Mouse (Mus musculus) embryonic facial prominence, embryonic 12.5 days (tissue): ENCODE data around the gene Adamts2. TPM values are rescaled to one million over a fixed set of nuclear protein-coding genes. Genes with fewer than 3 reads are reported as not detected.

ENCODE experiments used
- ATAC-seq: fragments of 200-750 bp; cut with Nextera tagmentation; 2 replicates; pipeline ENCODE4 v1.8.0; 2017; ENCODE audit not compliant: insufficient number of reproducible peaks, insufficient read depth, low FRiP score, low TSS enrichment
- H3K27ac ChIP-seq: fragments of 300-500 bp; sonication (generic); 2 replicates; pipeline ENCODE4 v1.5.1; 2016; ENCODE audit warnings: mild to moderate bottlenecking
- H3K27me3 ChIP-seq: fragments of 300-500 bp; sonication (generic); 2 replicates; pipeline ENCODE4 v1.6.1; 2016; ENCODE audit warnings: mild to moderate bottlenecking, moderate library complexity
- H3K36me3 ChIP-seq: fragments of 300-500 bp; sonication (generic); 2 replicates; pipeline ENCODE4 v1.6.1; 2016; ENCODE audit warnings: mild to moderate bottlenecking
- H3K4me1 ChIP-seq: fragments of 300-500 bp; sonication (generic); 2 replicates; pipeline ENCODE4 v1.6.1; 2016
- H3K4me2 ChIP-seq: fragments of 300-500 bp; sonication (generic); replicated peaks from 2 replicates; pipeline ENCODE4 v1.6.1; 2016; ENCODE audit warnings: mild to moderate bottlenecking, moderate library complexity
- H3K4me3 ChIP-seq: fragments of 300-500 bp; sonication (generic); 2 replicates; pipeline ENCODE4 v1.5.1; 2016; ENCODE audit warnings: mild to moderate bottlenecking
- H3K9ac ChIP-seq: fragments of 300-500 bp; sonication (generic); 2 replicates; pipeline ENCODE4 v1.6.1; 2016; ENCODE audit warnings: mild to moderate bottlenecking, moderate library complexity
- H3K9me3 ChIP-seq: fragments of 300-500 bp; sonication (generic); 2 replicates; pipeline ENCODE4 v1.6.1; 2016; ENCODE audit warnings: mild to moderate bottlenecking, moderate library complexity
- WGBS: fragments of 180-500 bp; shearing (Covaris S2); methylation state at CpG from one replicate; pipeline ENCODE4 v1.1.7; 2016; 5-methylcytosine and 5-hydroxymethylcytosine counted together
- polyA plus RNA-seq: library from polyadenylated mRNA; unstranded; fragments of >200 nt; fragmentation: Nextera tagmentation; extraction: Ambion mirVana; gene quantifications from 2 replicates; pipeline ENCODE4 v1.2.1, GENCODE M21; 2016

Gene Adamts2
- polyA plus RNA-seq, 1 experiment from 2014 or later, result 9.8 TPM

GRCm38 (mm10) chr11:50653746-50654431 lies 52.0 kb downstream of the Adamts2 start:
- H3K4me3 ChIP-seq, result no peak overlapping the region
- H3K9ac ChIP-seq, result no peak overlapping the region
- no peaks in the 10 kb centered on the region for H3K9me3 ChIP-seq
- no peak for ATAC-seq
- no peaks in the 10 kb centered on the region for H3K4me1 ChIP-seq
- no peaks in the 10 kb centered on the region for H3K27me3 ChIP-seq
- H3K36me3 ChIP-seq, result no peaks in the 10 kb centered on the region
- no peak overlapping the region for H3K4me2 ChIP-seq
- H3K27ac ChIP-seq, result no peak overlapping the region
- 75% methylated on average over 9 of the region's 9 CpGs for WGBS

DNA sequence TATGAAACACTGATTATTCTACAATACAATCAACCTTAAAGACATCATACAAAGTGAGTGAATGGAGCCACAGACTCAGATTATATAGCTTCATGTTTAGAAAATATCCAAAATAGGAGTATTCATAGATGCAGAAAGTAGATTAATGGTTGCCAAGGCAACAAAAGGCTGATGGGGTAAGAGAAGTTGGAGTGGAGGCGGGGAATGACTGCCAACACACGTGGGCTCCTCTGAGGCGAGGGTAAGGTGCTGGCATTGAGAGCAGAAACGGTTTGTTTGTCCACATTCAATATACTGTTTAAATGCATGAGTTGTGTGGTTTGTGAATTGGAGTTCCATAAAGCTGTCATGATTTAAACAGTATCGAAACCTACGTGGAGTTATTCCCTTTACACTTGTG lies 56.9 kb downstream of the Adamts2 start:
- no peaks in the 10 kb centered on the region for H3K9me3 ChIP-seq
- H3K27ac ChIP-seq, result no peak overlapping the region
- no peak overlapping the region for H3K4me2 ChIP-seq
- 82% methylated on average over 6 of the region's 6 CpGs for WGBS
- no peak for ATAC-seq
- H3K4me1 ChIP-seq, result no peaks in the 10 kb centered on the region
- H3K9ac ChIP-seq, result no peak overlapping the region
- no peak overlapping the region for H3K4me3 ChIP-seq
- H3K27me3 ChIP-seq, result no peaks in the 10 kb centered on the region
- no peaks in the 10 kb centered on the region for H3K36me3 ChIP-seq

DNA sequence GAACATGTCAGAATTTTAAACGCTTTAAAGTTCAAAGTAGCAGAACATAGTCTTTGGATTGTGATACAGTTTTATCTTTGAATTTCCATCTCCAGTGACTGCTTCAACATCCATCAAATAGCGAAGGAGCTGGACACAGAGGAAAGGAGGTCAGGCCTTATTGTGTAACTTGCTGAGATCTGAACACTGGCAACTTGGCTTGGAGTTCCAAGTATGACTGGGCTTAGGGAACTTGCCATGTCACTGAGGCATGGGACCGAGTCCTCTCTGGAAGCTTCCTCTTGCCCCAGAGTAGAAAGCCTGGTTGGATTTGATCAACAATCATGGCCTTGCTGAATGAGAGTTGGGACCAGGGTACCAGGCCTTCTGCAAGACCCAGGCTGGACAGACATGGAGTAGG lies 60.3 kb downstream of the Adamts2 start:
- Histone ChIP-seq H3K27ac (no peak overlapping the region), H3K4me1 (no peaks in the 10 kb centered on the region)
- 91% methylated on average over 3 of the region's 3 CpGs for WGBS

DNA sequence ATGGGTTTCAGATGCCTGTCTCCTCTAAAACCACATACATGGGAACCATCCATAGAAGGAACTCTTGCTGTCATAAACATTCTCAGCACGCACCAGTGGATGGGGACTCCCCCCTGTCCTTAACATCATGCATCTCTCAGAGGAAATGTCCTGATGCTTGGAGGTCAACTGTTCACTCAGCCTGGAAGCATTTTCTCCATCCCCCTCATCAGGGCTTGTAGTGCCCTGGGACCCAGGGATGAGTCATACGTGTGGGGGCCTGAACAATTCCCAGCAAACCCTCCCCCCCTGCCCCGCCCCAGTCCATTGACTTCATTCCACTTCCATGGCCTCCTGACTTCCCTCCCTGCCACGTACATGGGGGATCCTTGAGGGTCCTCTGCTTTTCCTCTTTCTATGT lies 62.9 kb downstream of the Adamts2 start:
- H3K27ac ChIP-seq, result no peak overlapping the region
- H3K4me3 ChIP-seq, result no peak overlapping the region
- H3K9me3 ChIP-seq, result no peaks in the 10 kb centered on the region
- no peaks in the 10 kb centered on the region for H3K36me3 ChIP-seq
- 83% methylated on average over 4 of the region's 4 CpGs for WGBS
- H3K27me3 ChIP-seq, result no peaks in the 10 kb centered on the region
- ATAC-seq, result no peak
- no peak overlapping the region for H3K4me2 ChIP-seq
- no peaks in the 10 kb centered on the region for H3K4me1 ChIP-seq
- H3K9ac ChIP-seq, result no peak overlapping the region

More for the DNA sequence above, 60.3 kb downstream of the Adamts2 start:
- H3K27me3 ChIP-seq, result no peaks in the 10 kb centered on the region
- no peaks in the 10 kb centered on the region for H3K9me3 ChIP-seq
- ATAC-seq, result no peak
- H3K36me3 ChIP-seq, result no peaks in the 10 kb centered on the region
- H3K4me2 ChIP-seq, result no peak overlapping the region
- no peak overlapping the region for H3K4me3 ChIP-seq
- H3K9ac ChIP-seq, result no peak overlapping the region

DNA sequence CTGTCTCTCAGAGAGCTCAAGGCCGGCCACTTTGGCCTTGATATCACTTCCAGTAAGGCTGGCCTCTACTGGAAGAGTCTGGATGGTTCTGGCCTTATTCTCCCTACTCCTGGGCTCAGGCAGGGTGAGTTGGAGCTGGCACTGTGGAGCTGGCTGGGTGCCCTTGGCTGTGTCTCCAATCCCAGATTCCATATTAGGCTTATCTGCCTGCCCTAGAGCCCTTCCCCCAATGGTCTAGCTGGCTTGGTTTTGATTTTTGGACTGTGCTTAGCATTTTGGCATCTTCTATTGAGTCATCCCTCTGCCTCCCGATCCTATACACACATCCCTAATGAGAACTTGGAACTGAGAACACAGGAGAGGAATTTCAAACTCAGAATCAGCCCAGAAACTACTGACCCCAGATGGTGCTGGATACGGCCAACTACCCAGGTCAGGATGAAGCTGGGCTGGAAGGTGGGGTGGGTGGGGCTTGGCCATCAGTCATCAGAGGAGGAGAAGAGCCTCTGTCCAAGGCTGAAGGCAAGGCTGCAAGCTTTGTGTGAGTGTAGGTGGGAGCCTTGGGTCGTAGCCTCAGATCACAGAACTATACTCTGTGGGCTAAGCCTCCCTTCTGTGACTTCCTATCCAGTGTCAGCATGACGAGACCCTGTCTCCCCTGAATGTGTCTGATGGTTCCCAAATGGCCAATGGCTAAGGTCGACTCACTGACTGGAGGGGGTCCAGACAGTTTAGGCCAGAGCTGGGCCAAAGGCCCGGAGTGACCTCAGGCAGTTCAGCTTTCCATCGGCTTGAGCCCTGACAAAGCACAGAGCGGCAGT lies 67.9 kb downstream of the Adamts2 start:
- no peak overlapping the region for H3K4me2 ChIP-seq
- H3K4me1 ChIP-seq, result peaks cover 8% of the 10 kb centered on the region; the same call in 1 of the 2 replicates
- H3K9ac ChIP-seq, result no peak overlapping the region
- 82% methylated on average over 9 of the region's 9 CpGs for WGBS
- H3K36me3 ChIP-seq, result no peaks in the 10 kb centered on the region
- H3K27ac ChIP-seq, result no peak overlapping the region
- no peaks in the 10 kb centered on the region for H3K9me3 ChIP-seq
- no peak for ATAC-seq
- no peak overlapping the region for H3K4me3 ChIP-seq
- H3K27me3 ChIP-seq, result no peaks in the 10 kb centered on the region

DNA sequence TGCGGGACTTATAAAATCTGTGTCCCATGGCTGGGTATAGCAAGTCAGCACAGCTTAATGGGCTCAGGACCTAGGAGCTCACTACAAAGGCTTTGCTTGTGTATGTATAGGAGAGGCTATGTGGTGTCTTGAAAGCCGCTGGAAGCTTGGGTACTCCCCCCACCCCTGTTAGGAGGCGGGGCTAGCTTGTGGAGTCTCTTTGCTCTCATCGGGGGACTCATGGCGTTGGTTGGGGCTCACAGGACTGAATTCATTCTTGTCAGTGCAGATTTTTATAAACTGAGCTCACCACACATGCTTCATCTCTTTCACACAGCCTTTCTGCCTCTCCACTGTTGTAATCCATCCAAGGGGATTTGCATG lies 68.5 kb downstream of the Adamts2 start:
- no peak overlapping the region for H3K4me3 ChIP-seq
- WGBS, result 80% methylated on average over 5 of the region's 5 CpGs
- no peak overlapping the region for H3K4me2 ChIP-seq
- H3K9me3 ChIP-seq, result no peaks in the 10 kb centered on the region
- H3K9ac ChIP-seq, result no peak overlapping the region
- H3K27ac ChIP-seq, result no peak overlapping the region
- no peaks in the 10 kb centered on the region for H3K27me3 ChIP-seq
- no peaks in the 10 kb centered on the region for H3K36me3 ChIP-seq
- no peak for ATAC-seq
- H3K4me1 ChIP-seq, result peaks cover 8% of the 10 kb centered on the region; the same call in 1 of the 2 replicates

DNA sequence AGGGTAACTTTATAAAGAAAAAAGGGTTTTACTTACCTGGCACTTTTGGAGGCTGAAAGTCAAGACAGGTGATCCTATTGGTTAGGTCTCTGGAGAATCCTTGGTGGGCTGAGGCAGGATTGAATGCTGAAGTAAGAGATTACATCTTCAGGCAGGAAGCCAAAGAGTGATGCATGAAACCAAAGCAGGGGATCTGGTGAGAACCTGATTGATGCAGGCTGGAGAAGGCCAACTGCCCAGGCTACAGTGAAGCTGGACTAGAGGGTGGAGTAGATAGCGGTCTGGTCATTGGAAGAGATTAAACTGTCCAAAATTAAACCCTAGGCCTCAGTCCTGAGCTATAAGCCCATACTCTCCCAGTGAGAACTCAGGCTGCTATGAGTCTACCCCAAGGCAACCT lies 69.0 kb downstream of the Adamts2 start:
- H3K4me1 ChIP-seq, result peaks cover 8% of the 10 kb centered on the region; the same call in 1 of the 2 replicates
- no peak overlapping the region for H3K27ac ChIP-seq
- WGBS, result 91% methylated on average over 1 of the region's 1 CpGs
- ATAC-seq, result no peak
- H3K27me3 ChIP-seq, result no peaks in the 10 kb centered on the region
- no peak overlapping the region for H3K4me3 ChIP-seq
- H3K9me3 ChIP-seq, result no peaks in the 10 kb centered on the region
- H3K9ac ChIP-seq, result no peak overlapping the region
- H3K36me3 ChIP-seq, result no peaks in the 10 kb centered on the region
- H3K4me2 ChIP-seq, result no peak overlapping the region

- Histone ChIP-seq H3K27me3 (no peaks in the 10 kb centered on the region), H3K4me3 (no peak overlapping the region), H3K4me1 (peaks cover 8% of the 10 kb centered on the region; the same call in 1 of the 2 replicates), H3K36me3 (no peaks in the 10 kb centered on the region), H3K9ac (no peak overlapping the region), H3K4me2 (no peak overlapping the region), H3K9me3 (no peaks in the 10 kb centered on the region), H3K27ac (no peak overlapping the region)
- no peak for ATAC-seq
- WGBS, result 68% methylated on average over 2 of the region's 2 CpGs
These were observed 69.5 kb downstream of the Adamts2 start for GRCm38 (mm10) chr11:50671376-50671775.

DNA sequence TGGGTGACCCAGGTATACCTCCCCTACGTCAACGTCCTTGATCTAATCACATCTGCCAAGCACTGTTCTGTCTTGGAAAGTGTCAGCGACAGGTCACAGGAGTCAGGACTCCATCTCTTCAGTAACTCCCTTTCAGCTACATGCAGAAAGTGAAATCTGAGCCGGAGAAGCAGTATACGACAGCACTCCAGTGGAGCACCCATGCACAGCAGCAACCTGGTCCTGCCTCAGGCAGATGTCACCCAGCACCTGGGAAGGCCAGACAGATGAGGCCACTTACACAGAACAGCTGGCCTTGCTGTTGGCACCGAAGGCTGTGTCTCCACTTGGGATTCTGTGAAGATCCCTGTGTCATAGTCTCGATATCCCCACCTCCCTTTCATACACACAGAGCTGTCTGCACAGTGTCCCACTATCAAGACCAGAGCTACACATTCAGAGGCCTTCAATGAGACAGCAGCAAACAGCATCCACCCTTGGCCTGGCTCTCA lies 70.0 kb downstream of the Adamts2 start:
- Histone ChIP-seq H3K4me2 (no peak overlapping the region), H3K27ac (no peak overlapping the region), H3K9ac (no peak overlapping the region), H3K9me3 (no peaks in the 10 kb centered on the region), H3K4me3 (no peak overlapping the region), H3K27me3 (no peaks in the 10 kb centered on the region), H3K36me3 (no peaks in the 10 kb centered on the region), H3K4me1 (peaks cover 8% of the 10 kb centered on the region; the same call in 1 of the 2 replicates)
- no peak for ATAC-seq
- 82% methylated on average over 7 of the region's 7 CpGs for WGBS

- no peaks in the 10 kb centered on the region for H3K36me3 ChIP-seq
- 44% methylated on average over 7 of the region's 7 CpGs for WGBS
- no peaks in the 10 kb centered on the region for H3K27me3 ChIP-seq
- H3K4me3 ChIP-seq, result no peak overlapping the region
- H3K4me2 ChIP-seq, result no peak overlapping the region
- no peak overlapping the region for H3K9ac ChIP-seq
- peaks cover 8% of the 10 kb centered on the region; the same call in 1 of the 2 replicates for H3K4me1 ChIP-seq
- no peaks in the 10 kb centered on the region for H3K9me3 ChIP-seq
- ATAC-seq, result no peak
- no peak overlapping the region for H3K27ac ChIP-seq
These were observed 71.0 kb downstream of the Adamts2 start for GRCm38 (mm10) chr11:50672866-50673265.

DNA sequence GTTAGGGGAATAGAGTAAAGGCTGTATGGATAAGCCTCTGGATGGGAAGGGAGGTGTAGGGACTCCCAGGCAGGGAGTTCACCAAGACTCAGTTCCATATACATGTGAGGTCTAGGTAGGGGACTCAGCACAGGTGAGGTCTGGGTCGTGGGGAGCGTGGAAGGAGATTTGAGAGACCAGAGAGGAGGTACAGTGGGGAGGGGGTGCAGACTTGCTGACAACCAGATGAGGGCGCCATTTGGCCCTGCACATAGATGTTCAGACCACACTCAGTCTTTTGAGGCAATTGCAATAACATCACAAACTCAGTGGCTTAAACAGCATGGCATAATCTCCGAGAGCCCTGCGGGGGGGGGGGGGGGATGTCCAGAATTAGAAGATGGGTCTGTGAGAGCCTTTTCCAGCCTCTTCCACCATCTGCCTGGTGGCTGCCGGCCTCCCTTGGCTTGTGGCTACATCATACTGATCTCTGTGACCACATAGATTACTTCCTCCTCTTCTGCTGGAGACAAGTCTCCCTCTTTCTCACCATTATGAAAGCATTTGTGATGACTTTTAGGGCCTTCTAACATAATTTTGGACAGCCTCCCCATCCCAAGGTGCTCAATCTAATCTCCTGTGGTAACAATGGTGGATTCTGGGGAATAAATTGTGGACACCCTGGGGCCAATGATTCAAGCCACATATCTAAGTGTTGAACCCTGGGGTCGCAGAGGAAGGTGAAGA lies 71.8 kb downstream of the Adamts2 start:
- H3K9ac ChIP-seq, result no peak overlapping the region
- no peaks in the 10 kb centered on the region for H3K27me3 ChIP-seq
- H3K4me3 ChIP-seq, result no peak overlapping the region
- H3K4me1 ChIP-seq, result peaks cover 8% of the 10 kb centered on the region; the same call in 1 of the 2 replicates
- no peak for ATAC-seq
- no peaks in the 10 kb centered on the region for H3K9me3 ChIP-seq
- 66% methylated on average over 6 of the region's 7 CpGs for WGBS
- H3K4me2 ChIP-seq, result no peak overlapping the region
- no peaks in the 10 kb centered on the region for H3K36me3 ChIP-seq
- H3K27ac ChIP-seq, result no peak overlapping the region
